Mouse (Mus musculus): ENCODE measurements at regions not wholly inside any gene's neighbourhood (a gene's known extent, or its start where the extent isn't known, plus 50 kb on each side); places are given as distances from the start of the nearest gene placed in this dataset.
"Not testable (repeated sequence)": the region's sequence is repeated elsewhere in the genome, so short reads cannot be mapped to it uniquely, and the experiment has no call there.

DNA sequence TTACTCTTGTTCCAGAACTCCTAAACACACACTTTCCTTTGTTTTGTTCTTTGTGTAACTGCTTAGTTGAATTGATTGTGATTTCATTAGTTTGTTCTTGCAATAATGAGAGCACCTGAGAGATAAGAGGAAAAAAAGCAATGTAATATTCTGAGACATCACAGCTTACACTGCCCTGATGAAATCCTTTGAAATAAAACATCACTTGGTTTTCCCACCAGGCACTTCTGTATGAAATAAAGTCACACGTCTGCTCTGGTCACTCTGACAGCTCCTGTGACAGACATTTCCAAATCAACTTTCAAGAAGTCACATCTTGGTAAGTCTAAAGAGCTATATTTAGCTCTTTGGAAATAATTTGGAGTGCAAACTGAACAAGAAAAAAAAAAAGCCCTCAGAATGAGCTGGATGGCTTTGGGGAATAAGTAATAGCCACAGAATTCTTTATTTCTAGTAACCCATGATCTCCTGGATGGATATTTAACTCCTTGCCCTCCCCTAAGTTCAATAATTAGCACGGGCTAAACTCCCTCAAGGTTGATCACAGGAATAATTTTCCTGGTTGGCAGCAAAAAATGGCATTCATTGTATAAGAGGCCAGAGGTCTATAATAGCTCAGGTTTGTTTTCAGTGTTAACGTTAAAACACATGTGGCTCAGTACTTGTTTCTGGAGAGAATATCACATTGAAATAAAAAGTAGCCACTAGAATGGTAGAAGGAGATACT lies 452.4 kb upstream of the Kif18a start:
- Histone ChIP-seq H3K36me3 (no peaks in the 10 kb centered on the region), H3K9me3 (no peaks in the 10 kb centered on the region), H3K9ac (no peak overlapping the region), H3K27me3 (no peaks in the 10 kb centered on the region), H3K4me3 (no peak overlapping the region), H3K4me1 (no peaks in the 10 kb centered on the region), H3K4me2 (no peak overlapping the region), H3K27ac (no peak overlapping the region)
- no peak for ATAC-seq (ENCODE audit: borderline replicate concordance, extremely low read depth, low FRiP score, low TSS enrichment)
- WGBS = 43% methylated on average over 3 of the region's 3 CpGs

- H3K36me3 ChIP-seq; H3K9me3 ChIP-seq; H3K4me3 ChIP-seq; H3K9ac ChIP-seq; H3K27ac ChIP-seq; H3K4me1 ChIP-seq; ATAC-seq (ENCODE audit: borderline replicate concordance, extremely low read depth, low FRiP score, low TSS enrichment); H3K4me2 ChIP-seq; H3K27me3 ChIP-seq: not testable (repeated sequence)
- WGBS = 71% methylated on average over 2 of the region's 2 CpGs
Measured at GRCm38 (mm10) chr2:108843855-108844254, 436.7 kb upstream of the Kif18a start.

- 83% methylated on average over 3 of the region's 3 CpGs for WGBS
- no peaks in the 10 kb centered on the region for H3K36me3 ChIP-seq
Measured at GRCm38 (mm10) chr2:108848051-108848450, 432.5 kb upstream of the Kif18a start.

DNA sequence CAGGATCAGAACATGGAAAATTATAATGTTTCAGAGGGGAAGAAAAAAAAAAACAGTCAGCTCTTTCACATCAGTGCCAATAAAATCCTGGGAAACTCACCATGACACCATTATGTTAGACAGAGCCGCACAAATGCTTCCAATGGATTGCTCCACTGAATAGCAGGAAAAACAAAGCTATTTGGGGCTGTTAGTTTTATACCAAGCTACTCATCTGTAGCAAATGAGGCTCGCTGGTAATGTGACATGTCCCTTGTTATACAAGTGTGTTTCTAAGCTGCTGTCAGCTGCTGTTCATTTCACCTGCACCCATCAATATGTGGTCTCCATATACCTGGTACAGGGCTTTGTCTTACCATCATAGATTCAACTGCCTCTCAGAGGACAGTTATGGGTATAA lies 426.1 kb upstream of the Kif18a start:
- Histone ChIP-seq H3K4me1 (no peaks in the 10 kb centered on the region), H3K4me2 (no peak overlapping the region), H3K4me3 (no peak overlapping the region), H3K9me3 (no peaks in the 10 kb centered on the region), H3K36me3 (no peaks in the 10 kb centered on the region), H3K27ac (no peak overlapping the region), H3K9ac (no peak overlapping the region), H3K27me3 (no peaks in the 10 kb centered on the region)
- ATAC-seq (ENCODE audit: borderline replicate concordance, extremely low read depth, low FRiP score, low TSS enrichment) = no peak
- 41% methylated on average over 2 of the region's 2 CpGs for WGBS

More at GRCm38 (mm10) chr2:108848051-108848450, 432.5 kb upstream of the Kif18a start:
- H3K9ac ChIP-seq = no peak overlapping the region
- H3K4me2 ChIP-seq = no peak overlapping the region
- no peak overlapping the region for H3K27ac ChIP-seq
- H3K9me3 ChIP-seq = no peaks in the 10 kb centered on the region
- H3K4me1 ChIP-seq = no peaks in the 10 kb centered on the region
- ATAC-seq (ENCODE audit: borderline replicate concordance, extremely low read depth, low FRiP score, low TSS enrichment) = no peak
- H3K27me3 ChIP-seq = no peaks in the 10 kb centered on the region
- no peak overlapping the region for H3K4me3 ChIP-seq

- 74% methylated on average over 4 of the region's 4 CpGs for WGBS
- H3K36me3 ChIP-seq = no peaks in the 10 kb centered on the region
- H3K9ac ChIP-seq = no peak overlapping the region
- H3K4me2 ChIP-seq = no peak overlapping the region
- no peak overlapping the region for H3K4me3 ChIP-seq
- H3K4me1 ChIP-seq = no peaks in the 10 kb centered on the region
- H3K27ac ChIP-seq = no peak overlapping the region
- H3K27me3 ChIP-seq = no peaks in the 10 kb centered on the region
- no peaks in the 10 kb centered on the region for H3K9me3 ChIP-seq
- no peak for ATAC-seq (ENCODE audit: borderline replicate concordance, extremely low read depth, low FRiP score, low TSS enrichment)
Measured at GRCm38 (mm10) chr2:108877141-108877540, 403.4 kb upstream of the Kif18a start.

DNA sequence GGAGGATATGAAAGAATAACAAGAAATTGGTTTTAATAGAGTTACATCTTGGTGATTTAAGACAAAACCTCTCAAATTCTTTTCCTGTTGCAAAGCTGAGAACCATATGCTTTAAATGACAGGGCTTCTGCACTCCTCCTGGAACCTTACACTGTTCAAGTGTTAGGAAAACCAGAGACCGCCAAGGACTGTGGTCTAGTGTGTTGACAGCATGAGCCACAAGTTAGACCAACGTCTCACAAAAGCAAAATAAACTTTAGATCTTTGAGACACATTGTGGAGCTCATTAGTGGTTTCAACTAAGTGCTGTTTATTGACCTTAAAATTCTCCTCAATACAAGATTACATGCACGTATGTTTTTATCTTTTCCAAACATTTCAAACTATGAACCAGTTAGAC lies 402.9 kb upstream of the Kif18a start:
- no peaks in the 10 kb centered on the region for H3K27me3 ChIP-seq
- no peak for ATAC-seq (ENCODE audit: borderline replicate concordance, extremely low read depth, low FRiP score, low TSS enrichment)
- no peaks in the 10 kb centered on the region for H3K4me1 ChIP-seq
- H3K4me2 ChIP-seq = no peak overlapping the region
- no peaks in the 10 kb centered on the region for H3K9me3 ChIP-seq
- no peak overlapping the region for H3K4me3 ChIP-seq
- H3K9ac ChIP-seq = no peak overlapping the region
- H3K36me3 ChIP-seq = no peaks in the 10 kb centered on the region
- 28% methylated on average over 3 of the region's 3 CpGs for WGBS
- no peak overlapping the region for H3K27ac ChIP-seq

DNA sequence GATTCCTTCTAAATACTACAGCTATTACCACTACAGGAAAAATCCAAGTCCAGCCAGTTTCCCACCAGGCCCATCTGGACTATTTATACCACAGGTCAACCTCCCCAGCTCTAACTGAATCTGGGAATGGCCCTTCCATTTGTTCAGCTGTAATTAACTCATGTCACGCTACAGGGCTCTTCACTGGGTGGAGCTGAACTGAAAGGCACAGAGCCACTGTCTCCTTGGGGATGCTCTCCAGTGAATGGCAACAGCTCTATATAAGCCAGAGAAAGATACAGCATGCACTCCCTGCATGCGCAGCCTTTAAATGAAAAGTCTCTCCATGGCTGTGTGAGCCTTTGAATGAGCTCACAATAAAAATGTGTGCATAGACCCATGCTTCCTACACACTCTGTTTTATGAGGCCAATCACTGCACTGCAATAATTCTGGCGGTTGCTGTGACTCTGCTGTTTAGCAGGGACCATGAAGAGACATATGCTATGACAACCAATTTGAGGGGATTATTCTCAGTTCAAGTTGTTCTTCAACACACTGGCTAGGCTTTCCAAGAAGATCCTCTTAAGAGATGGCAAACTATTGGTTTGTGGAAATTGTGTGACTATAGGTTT lies 376.3 kb upstream of the Kif18a start:
- Histone ChIP-seq H3K27ac (no peak overlapping the region), H3K4me3 (no peak overlapping the region), H3K27me3 (no peaks in the 10 kb centered on the region), H3K4me2 (no peak overlapping the region), H3K36me3 (no peaks in the 10 kb centered on the region), H3K4me1 (no peaks in the 10 kb centered on the region), H3K9me3 (no peaks in the 10 kb centered on the region), H3K9ac (no peak overlapping the region)
- ATAC-seq (ENCODE audit: borderline replicate concordance, extremely low read depth, low FRiP score, low TSS enrichment) = no peak
- 75% methylated on average over 3 of the region's 3 CpGs for WGBS

DNA sequence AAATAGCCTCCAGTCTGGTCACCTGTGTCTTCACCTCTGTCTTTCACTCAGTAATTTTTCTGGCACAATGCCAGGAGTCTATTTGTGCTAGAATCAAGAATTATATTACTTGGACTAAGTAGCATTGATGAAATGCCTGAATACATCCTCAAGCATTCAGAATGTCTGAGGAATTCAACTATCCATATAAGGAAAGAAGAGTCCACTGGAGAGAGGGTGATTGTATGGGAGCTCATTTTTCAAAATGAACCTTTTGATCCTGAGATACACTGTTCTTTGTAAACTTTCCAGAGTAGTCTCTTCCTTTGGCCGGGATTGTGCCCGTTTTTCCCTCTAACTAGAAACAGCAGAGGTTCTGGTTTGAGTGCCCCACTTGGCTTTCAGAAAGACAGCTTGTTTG lies 367.0 kb upstream of the Kif18a start:
- Histone ChIP-seq H3K27ac (no peak overlapping the region), H3K4me3 (no peak overlapping the region), H3K9me3 (no peaks in the 10 kb centered on the region), H3K9ac (no peak overlapping the region), H3K4me2 (no peak overlapping the region), H3K4me1 (peaks cover 10% of the 10 kb centered on the region; the same call in 1 of the 2 replicates), H3K36me3 (no peaks in the 10 kb centered on the region), H3K27me3 (no peaks in the 10 kb centered on the region)
- 22% methylated on average over 2 of the region's 2 CpGs for WGBS
- peak; percentile 46; the same call in 1 of the 2 replicates for ATAC-seq (ENCODE audit: borderline replicate concordance, extremely low read depth, low FRiP score, low TSS enrichment)

DNA sequence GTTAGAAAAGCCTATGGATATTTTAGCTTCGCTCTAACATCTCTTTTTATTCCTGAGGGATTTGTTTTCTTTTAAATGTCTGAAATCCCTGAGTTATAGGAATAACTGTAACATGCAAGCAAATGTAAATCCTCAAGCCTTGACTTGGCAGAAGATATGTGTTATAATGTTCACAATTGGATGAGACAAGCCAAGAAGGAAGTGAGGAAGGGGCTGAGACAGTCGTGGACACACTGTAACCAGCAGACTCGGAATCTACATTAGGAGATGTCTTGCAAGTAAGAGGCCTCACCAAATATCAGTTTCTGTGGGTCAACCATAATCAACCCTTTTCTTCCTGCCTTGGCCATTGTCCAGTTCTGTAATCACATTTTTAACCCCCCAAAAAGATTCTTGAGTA lies 366.6 kb upstream of the Kif18a start:
- no peaks in the 10 kb centered on the region for H3K9me3 ChIP-seq
- H3K4me2 ChIP-seq = no peak overlapping the region
- H3K4me1 ChIP-seq = peaks cover 10% of the 10 kb centered on the region; the same call in 1 of the 2 replicates
- WGBS = 30% methylated on average over 3 of the region's 3 CpGs
- peak; percentile 62; the same call in 1 of the 2 replicates for ATAC-seq (ENCODE audit: borderline replicate concordance, extremely low read depth, low FRiP score, low TSS enrichment)
- H3K36me3 ChIP-seq = no peaks in the 10 kb centered on the region
- H3K27ac ChIP-seq = no peak overlapping the region
- no peak overlapping the region for H3K4me3 ChIP-seq
- H3K9ac ChIP-seq = no peak overlapping the region
- H3K27me3 ChIP-seq = no peaks in the 10 kb centered on the region

DNA sequence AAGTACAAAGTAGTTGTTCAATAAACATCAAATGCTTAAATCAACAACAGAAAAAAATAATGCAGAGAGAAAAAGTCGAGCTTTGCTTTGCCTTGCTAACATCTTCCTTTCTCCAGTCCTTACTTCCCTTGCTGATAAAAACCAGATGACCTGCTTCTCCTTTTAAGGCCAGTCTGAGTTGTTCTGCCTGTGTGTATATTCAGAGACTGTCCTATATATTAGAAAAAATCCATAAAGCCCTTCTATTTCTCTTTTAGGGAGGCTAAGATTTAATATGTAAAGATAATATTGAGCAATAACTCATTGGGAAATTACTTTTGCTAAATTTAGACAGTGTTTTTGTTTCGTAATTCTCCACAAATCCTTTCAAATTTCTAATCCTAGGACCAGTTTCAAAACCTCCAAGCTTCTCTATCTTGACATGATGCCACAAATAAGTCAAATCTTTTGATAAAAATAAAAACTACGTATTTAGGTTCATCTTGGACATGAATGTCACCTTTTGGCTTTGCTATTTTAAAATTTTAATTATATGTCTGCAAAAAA lies 361.0 kb upstream of the Kif18a start:
- WGBS = 51% methylated on average over 3 of the region's 3 CpGs
- no peaks in the 10 kb centered on the region for H3K9me3 ChIP-seq

GRCm38 (mm10) chr2:108920111-108920510 lies 360.4 kb upstream of the Kif18a start:
- Histone ChIP-seq H3K9ac (no peak overlapping the region), H3K4me2 (no peak overlapping the region), H3K36me3 (no peaks in the 10 kb centered on the region), H3K4me3 (no peak overlapping the region), H3K9me3 (no peaks in the 10 kb centered on the region), H3K27me3 (no peaks in the 10 kb centered on the region), H3K4me1 (no peaks in the 10 kb centered on the region), H3K27ac (no peak overlapping the region)
- ATAC-seq (ENCODE audit: borderline replicate concordance, extremely low read depth, low FRiP score, low TSS enrichment) = no peak
- 44% methylated on average over 5 of the region's 5 CpGs for WGBS

More for the DNA sequence above, 361.0 kb upstream of the Kif18a start:
- Histone ChIP-seq H3K4me2 (no peak overlapping the region), H3K4me1 (no peaks in the 10 kb centered on the region), H3K36me3 (no peaks in the 10 kb centered on the region), H3K27me3 (no peaks in the 10 kb centered on the region), H3K4me3 (no peak overlapping the region), H3K27ac (no peak overlapping the region), H3K9ac (no peak overlapping the region)
- ATAC-seq (ENCODE audit: borderline replicate concordance, extremely low read depth, low FRiP score, low TSS enrichment) = no peak

DNA sequence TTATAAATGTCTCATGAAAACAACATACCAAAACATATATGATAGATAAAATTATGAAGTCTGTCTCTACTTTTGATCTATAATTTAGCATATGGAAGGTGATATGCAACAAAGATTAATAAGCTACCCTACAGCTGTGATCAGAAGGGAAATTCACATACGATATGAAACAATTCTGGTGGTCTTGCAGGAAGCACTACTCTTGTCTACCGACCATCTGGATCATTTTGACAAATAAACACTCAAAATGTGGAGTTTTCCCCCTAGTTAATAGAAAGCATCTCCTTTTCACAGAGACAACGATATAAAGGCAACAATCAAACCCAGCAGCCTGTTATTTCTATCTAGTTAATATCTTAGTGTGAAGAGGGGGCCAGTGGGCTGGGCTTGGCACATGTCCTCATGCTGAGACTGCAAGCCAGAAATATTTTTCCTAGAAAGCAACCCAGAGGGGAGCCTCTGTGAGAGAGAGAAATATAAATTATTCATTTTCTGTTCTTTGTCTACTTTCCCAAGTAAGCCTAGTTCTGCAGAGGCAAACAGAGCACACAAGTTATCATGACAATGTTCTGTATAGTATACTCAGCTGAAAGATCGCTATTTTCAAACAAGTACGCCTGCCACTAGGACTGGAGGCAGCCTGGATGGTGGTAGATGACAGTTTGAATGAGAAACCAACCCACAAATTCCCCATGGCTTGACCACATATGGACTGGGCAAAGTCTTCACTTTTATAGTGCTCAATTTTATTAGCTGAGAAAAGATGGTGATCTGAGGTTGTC lies 344.4 kb upstream of the Kif18a start:
- 48% methylated on average over 5 of the region's 5 CpGs for WGBS

More for the DNA sequence above, 344.4 kb upstream of the Kif18a start:
- no peak for ATAC-seq (ENCODE audit: borderline replicate concordance, extremely low read depth, low FRiP score, low TSS enrichment)
- H3K4me2 ChIP-seq = no peak overlapping the region
- no peak overlapping the region for H3K4me3 ChIP-seq
- no peaks in the 10 kb centered on the region for H3K27me3 ChIP-seq
- no peak overlapping the region for H3K9ac ChIP-seq
- no peak overlapping the region for H3K27ac ChIP-seq
- no peaks in the 10 kb centered on the region for H3K9me3 ChIP-seq
- no peaks in the 10 kb centered on the region for H3K4me1 ChIP-seq
- no peaks in the 10 kb centered on the region for H3K36me3 ChIP-seq

Data from lung, embryonic 15.5 days (tissue).